Mouse (Mus musculus) intestine, embryonic 14.5 days (tissue): ENCODE data around the gene Galnt6. TPM values are rescaled to one million over a fixed set of nuclear protein-coding genes. Genes with fewer than 3 reads are reported as not detected.
"Not testable (repeated sequence)": the region's sequence is repeated elsewhere in the genome, so short reads cannot be mapped to it uniquely, and the experiment has no call there.

ENCODE experiments used
- ATAC-seq: fragments of 200-750 bp; cut with Nextera tagmentation; replicated peaks from 2 replicates; pipeline ENCODE4 v1.8.0; 2017; ENCODE audit warnings: low read depth, moderate number of reproducible peaks, moderate TSS enrichment, moderate library complexity; ENCODE audit not compliant: low FRiP score, low TSS enrichment
- DNase-seq: peaks from one replicate; pipeline ENCODE4 v3.0.0-alpha.2; 2018; ENCODE audit warnings: low spot score
- H3K27ac ChIP-seq: fragments of 300-500 bp; sonication (generic); 2 replicates; pipeline ENCODE4 v1.5.1; 2014; ENCODE audit warnings: low read depth, mild to moderate bottlenecking, control low read depth
- H3K27me3 ChIP-seq: fragments of 300-500 bp; sonication (generic); replicated peaks from 2 replicates; pipeline ENCODE4 v1.6.1; 2014; ENCODE audit warnings: low read length, control low read depth; ENCODE audit not compliant: control insufficient read depth, insufficient read depth
- H3K36me3 ChIP-seq: fragments of 300-500 bp; sonication (generic); 2 replicates; pipeline ENCODE4 v1.6.1; 2014; ENCODE audit warnings: low read length, control low read depth; ENCODE audit not compliant: control insufficient read depth, insufficient read depth
- H3K4me1 ChIP-seq: fragments of 300-500 bp; sonication (generic); replicated peaks from 2 replicates; pipeline ENCODE4 v1.6.1; 2014; ENCODE audit warnings: low read length, control low read depth, mixed read lengths; ENCODE audit not compliant: control insufficient read depth, insufficient read depth
- H3K4me2 ChIP-seq: fragments of 300-500 bp; sonication (generic); 2 replicates; pipeline ENCODE4 v1.6.1; 2014; ENCODE audit warnings: low read length
- H3K4me3 ChIP-seq: fragments of 300-500 bp; sonication (generic); 2 replicates; pipeline ENCODE4 v1.5.1; 2014; ENCODE audit warnings: low read depth, low read length, control low read depth, mixed read lengths
- H3K9ac ChIP-seq: fragments of 300-500 bp; sonication (generic); 2 replicates; pipeline ENCODE4 v1.6.1; 2014; ENCODE audit warnings: mild to moderate bottlenecking, low read length
- H3K9me3 ChIP-seq: fragments of 300-500 bp; sonication (generic); 2 replicates; pipeline ENCODE4 v1.6.1; 2016; ENCODE audit warnings: low read length, control low read depth; ENCODE audit not compliant: control insufficient read depth
- WGBS: fragments of 180-500 bp; shearing (Covaris S2); extraction: QIAGEN DNeasy Blood & Tissue Kit; methylation state at CpG from one replicate; pipeline ENCODE4 v1.1.7; 2014; 5-methylcytosine and 5-hydroxymethylcytosine counted together
- polyA plus RNA-seq: library from polyadenylated mRNA; unstranded; fragments of >200 nt; fragmentation: Nextera tagmentation; extraction: Ambion mirVana; gene quantifications from 2 replicates; pipeline ENCODE4 v1.2.1, GENCODE M21; 2014

Galnt6 gene
- 1.2 and 1.4 TPM in 2 replicates for polyA plus RNA-seq

DNA sequence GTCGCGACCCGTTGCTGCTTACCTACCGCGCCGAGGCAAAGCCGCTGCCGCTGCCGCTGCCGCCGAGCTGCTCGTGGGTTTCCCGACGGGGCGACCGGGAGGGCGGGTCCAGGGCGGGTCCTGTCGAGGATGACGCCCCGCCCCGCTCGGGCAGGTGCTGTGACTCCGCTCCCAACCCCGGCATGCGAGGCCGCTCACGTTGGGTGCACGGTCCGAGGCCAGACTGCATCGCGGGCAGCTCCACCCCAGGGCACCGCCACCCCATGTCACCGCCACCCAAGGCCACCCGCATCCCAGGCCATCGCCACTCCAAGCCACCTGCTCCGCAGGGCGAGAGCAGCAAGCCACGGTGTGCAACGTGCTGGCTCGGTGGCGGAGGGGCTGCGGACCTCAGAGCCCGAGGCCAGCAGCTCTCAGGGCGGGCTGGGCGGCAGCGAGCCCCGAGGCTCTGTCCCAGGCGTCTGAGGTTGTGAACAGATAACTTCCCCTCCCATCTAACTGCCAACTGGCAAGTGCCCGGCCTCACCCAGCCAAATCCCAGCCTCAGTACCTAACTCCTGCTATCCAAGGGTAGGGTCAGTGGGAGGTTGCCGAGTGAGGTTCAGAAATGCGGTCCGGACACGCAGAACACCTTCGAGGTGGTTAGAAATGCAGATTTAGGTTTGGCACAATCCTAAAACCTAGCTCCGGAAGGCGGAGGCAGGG is at the start of gene Galnt6:
Gene Galnt6, minus strand, starts transcription at position 96 of the 705 bp plus-strand sequence.
- H3K9ac ChIP-seq = peak within 1 kb of the TSS; percentile 1; the same call in 1 of the 2 replicates

GRCm38 (mm10) chr15:100777020-100778016 is 48.1 kb upstream of the Galnt6 start:
- ATAC-seq (peak; percentile 78), DNase-seq (peak; percentile 75)
- Histone ChIP-seq H3K36me3 (no peaks in the 10 kb centered on the region), H3K9me3 (no peaks in the 10 kb centered on the region), H3K4me3 (no peak overlapping the region), H3K9ac (no peak overlapping the region), H3K4me2 (peak overlapping the region; percentile 29), H3K4me1 (peaks cover 43% of the 10 kb centered on the region), H3K27ac (peak overlapping the region; percentile 65), H3K27me3 (no peaks in the 10 kb centered on the region)
- WGBS = 28% methylated on average over 32 of the region's 32 CpGs

More for the DNA sequence above, at the start of gene Galnt6:
- peak within 1 kb of the TSS; percentile 33 for H3K4me3 ChIP-seq
- peaks cover 44% of the 10 kb centered on the region for H3K27me3 ChIP-seq
- H3K9me3 ChIP-seq = no peaks in the 10 kb centered on the region
- ATAC-seq (0 out of 2 replicates have a peak, but pooled peaks have one; percentile 28), DNase-seq (peak; percentile 76)
- peak within 1 kb of the TSS; percentile 57 for H3K4me2 ChIP-seq
- H3K36me3 ChIP-seq = no peaks in the 10 kb centered on the region
- H3K27ac ChIP-seq = no peak within 1 kb of the TSS
- WGBS = 6% methylated on average over 55 of the region's 57 CpGs
- 0 out of 2 replicates have a peak, but pooled peaks cover 11% of the 10 kb centered on the region for H3K4me1 ChIP-seq

DNA sequence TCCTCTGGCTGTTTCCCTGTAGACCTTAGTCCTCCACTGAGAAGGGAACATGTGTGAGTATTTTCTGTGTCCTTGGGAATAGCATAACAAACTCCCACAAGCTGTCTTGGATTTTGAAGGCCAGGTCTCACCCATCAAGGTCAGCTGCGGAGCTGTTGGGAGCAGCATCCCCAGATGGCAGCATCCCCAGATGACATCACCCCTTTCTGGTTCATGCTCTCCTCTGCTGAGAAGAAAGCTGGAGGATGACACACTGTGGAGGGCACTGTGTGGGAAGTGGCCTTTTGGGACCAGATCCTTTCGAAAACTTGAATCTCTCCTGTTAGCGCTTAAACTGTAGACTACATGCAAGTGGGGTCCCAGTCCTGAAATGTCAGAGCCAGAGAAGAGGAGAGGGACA is 47.2 kb upstream of the Galnt6 start:
- Histone ChIP-seq H3K27ac (peak overlapping the region; percentile 65), H3K27me3 (no peaks in the 10 kb centered on the region), H3K4me2 (no peak overlapping the region), H3K4me3 (no peak overlapping the region), H3K9me3 (no peaks in the 10 kb centered on the region), H3K9ac (no peak overlapping the region), H3K36me3 (no peaks in the 10 kb centered on the region), H3K4me1 (peaks cover 43% of the 10 kb centered on the region)
- WGBS = 83% methylated on average over 3 of the region's 3 CpGs
- DNase-seq = no peak
- ATAC-seq = no peak

DNA sequence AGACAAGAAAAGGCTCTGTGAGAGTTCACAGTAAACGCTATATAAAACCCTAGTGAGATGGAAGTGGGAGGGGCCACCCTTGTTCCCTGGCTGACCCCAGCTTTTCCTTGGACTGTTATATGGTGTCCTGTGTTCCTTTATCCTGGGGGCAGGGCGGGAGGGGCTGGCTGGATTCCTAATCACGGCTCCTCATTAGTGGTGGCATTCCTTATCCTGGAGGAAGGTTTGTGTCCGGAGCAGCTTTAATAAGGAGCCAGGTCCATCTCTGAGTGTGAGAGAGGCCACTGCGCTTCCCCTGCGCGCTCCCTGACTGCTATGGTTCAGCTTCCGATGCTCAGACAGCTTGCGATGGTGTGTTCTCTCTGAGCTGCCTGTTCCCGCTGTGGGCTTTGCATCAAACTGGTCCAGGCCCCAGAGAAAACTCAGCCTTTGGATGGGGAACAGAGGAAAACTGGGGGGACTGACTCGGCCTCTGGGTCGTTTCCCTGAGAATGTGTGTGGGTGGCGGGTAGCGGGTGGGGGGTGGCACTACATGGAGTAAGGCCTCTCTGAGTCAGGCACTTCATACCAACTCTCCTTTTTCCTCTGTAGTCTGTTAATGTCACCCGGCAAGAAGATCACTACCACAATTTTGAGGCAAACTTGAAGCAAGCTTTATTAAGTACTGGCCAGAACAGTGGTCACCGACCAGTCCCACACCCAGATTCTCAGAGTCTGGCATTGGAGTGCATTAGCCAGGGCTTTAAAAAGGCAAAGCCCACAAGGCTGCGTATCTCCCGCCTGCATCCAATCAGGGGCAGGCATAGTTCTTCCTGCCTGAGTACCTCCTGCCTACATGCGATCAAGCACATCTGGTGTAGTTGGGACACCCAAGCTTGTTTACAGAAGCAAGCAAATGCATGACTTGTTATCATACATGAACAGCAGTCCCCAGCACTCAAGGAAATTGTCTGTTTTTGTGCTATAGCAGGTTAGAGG is 46.3 kb upstream of the Galnt6 start:
- WGBS = 45% methylated on average over 19 of the region's 19 CpGs
- H3K27ac ChIP-seq = peak overlapping the region; percentile 65

GRCm38 (mm10) chr15:100773859-100774258 is 44.7 kb upstream of the Galnt6 start:
- DNase-seq, H3K36me3 ChIP-seq, H3K27me3 ChIP-seq, H3K9ac ChIP-seq, H3K27ac ChIP-seq, H3K4me3 ChIP-seq, H3K4me2 ChIP-seq, ATAC-seq, H3K9me3 ChIP-seq: not testable (repeated sequence)
- peaks cover 38% of the 10 kb centered on the region for H3K4me1 ChIP-seq
- WGBS = 90% methylated on average over 6 of the region's 6 CpGs

More for the DNA sequence above, 46.3 kb upstream of the Galnt6 start:
- Histone ChIP-seq H3K4me2 (no peak overlapping the region), H3K4me3 (no peak overlapping the region), H3K36me3 (no peaks in the 10 kb centered on the region), H3K9me3 (no peaks in the 10 kb centered on the region), H3K4me1 (peaks cover 43% of the 10 kb centered on the region), H3K27me3 (no peaks in the 10 kb centered on the region), H3K9ac (no peak overlapping the region)
- ATAC-seq = no peak
- no peak for DNase-seq

- WGBS = 89% methylated on average over 4 of the region's 4 CpGs
- H3K4me1 ChIP-seq = peaks cover 33% of the 10 kb centered on the region
- H3K27ac ChIP-seq = no peak overlapping the region
- no peaks in the 10 kb centered on the region for H3K36me3 ChIP-seq
- H3K4me2 ChIP-seq = no peak overlapping the region
- no peak for DNase-seq
- H3K4me3 ChIP-seq = no peak overlapping the region
- no peak overlapping the region for H3K9ac ChIP-seq
- no peak for ATAC-seq
- no peaks in the 10 kb centered on the region for H3K27me3 ChIP-seq
- no peaks in the 10 kb centered on the region for H3K9me3 ChIP-seq
Measured at GRCm38 (mm10) chr15:100772685-100773084, 43.5 kb upstream of the Galnt6 start.

GRCm38 (mm10) chr15:100770338-100770737 is 41.2 kb upstream of the Galnt6 start:
- H3K4me3 ChIP-seq = no peak overlapping the region
- no peaks in the 10 kb centered on the region for H3K36me3 ChIP-seq
- peaks cover 10% of the 10 kb centered on the region for H3K4me1 ChIP-seq
- DNase-seq = no peak
- no peaks in the 10 kb centered on the region for H3K9me3 ChIP-seq
- no peak overlapping the region for H3K9ac ChIP-seq
- no peaks in the 10 kb centered on the region for H3K27me3 ChIP-seq
- no peak overlapping the region for H3K27ac ChIP-seq
- ATAC-seq = no peak
- no peak overlapping the region for H3K4me2 ChIP-seq
- 97% methylated on average over 5 of the region's 5 CpGs for WGBS

GRCm38 (mm10) chr15:100769023-100769422 is 39.8 kb upstream of the Galnt6 start:
- H3K9ac ChIP-seq, H3K27me3 ChIP-seq, H3K36me3 ChIP-seq, H3K4me2 ChIP-seq, H3K9me3 ChIP-seq, DNase-seq, H3K27ac ChIP-seq, H3K4me3 ChIP-seq, H3K4me1 ChIP-seq, ATAC-seq: not testable (repeated sequence)
- 80% methylated on average over 4 of the region's 4 CpGs for WGBS
